ENCODE assay signal across 1 mouse cellular context in genomic region chr4:103114184-103115111, GRCm38 (mm10).
TF ChIP-seq lines count a peak whose summit lies in the region.

Gene Mier1 (plus strand): TSS chr4:103114390.
Gene Wdr78 (minus strand): TSS chr4:103114555.

TF ChIP-seq in CH12.LX, 34 proteins besides CTCF, POLR2A, EP300 and RAD21 (continued from another document):
- peak; percentile 67 for TF ChIP-seq HCFC1 (IDR thresholded peaks at IDR 0.05; ENCODE audit: low read depth, low read length)
- TF ChIP-seq MAZ (IDR thresholded peaks at IDR 0.05; ENCODE audit: low read depth, low read length), result 0 out of 2 replicates have a peak, but pooled peaks have one; percentile 63
- TF ChIP-seq JUN (IDR thresholded peaks at IDR 0.05; ENCODE audit: insufficient read depth, low read depth, low read length), result no peak
- TF ChIP-seq TCF12 (IDR thresholded peaks at IDR 0.05; ENCODE audit: low read depth, low read length), result no peak; the same call in 1 of the 2 replicates
- no peak for TF ChIP-seq POLR2AphosphoS2 (IDR thresholded peaks at IDR 0.05; ENCODE audit: low read depth, low read length)
- peak; percentile 91 for TF ChIP-seq ELF1 (IDR thresholded peaks at IDR 0.05; ENCODE audit: low read depth, low read length)
- no peak for TF ChIP-seq ZC3H11A (IDR thresholded peaks at IDR 0.05; ENCODE audit: low read depth, low read length)
- TF ChIP-seq SMC3 (IDR thresholded peaks at IDR 0.05; ENCODE audit: low read depth, low read length), result no peak
- no peak for TF ChIP-seq RCOR1 (conservative IDR thresholded peaks at IDR 0.05; ENCODE audit: low read depth, low read length)
- TF ChIP-seq ETS1 (conservative IDR thresholded peaks at IDR 0.05; ENCODE audit: low read depth, low read length), result no peak
- no peak for TF ChIP-seq CHD1 (IDR thresholded peaks at IDR 0.05; ENCODE audit: low read depth, low read length)
- no peak for TF ChIP-seq USF1 (IDR thresholded peaks at IDR 0.05; ENCODE audit: low read depth, low read length)
- TF ChIP-seq MAFK (IDR thresholded peaks at IDR 0.05; ENCODE audit: insufficient replicate concordance, low read length), result 0 out of 2 replicates have a peak, but pooled peaks have one; percentile 16
- peak; percentile 91 for TF ChIP-seq MXI1 (IDR thresholded peaks at IDR 0.05; ENCODE audit: low read depth, low read length)
- TF ChIP-seq CHD2 (IDR thresholded peaks at IDR 0.05; ENCODE audit: low read length), result peak; percentile 85; the same call in 1 of the 2 replicates
- no peak for TF ChIP-seq UBTF (IDR thresholded peaks at IDR 0.05; ENCODE audit: low read depth, low read length)
